Mouse (Mus musculus) heart, embryonic 16.5 days (tissue): ENCODE results near the gene Reep3. TPM values are rescaled to one million over a fixed set of nuclear protein-coding genes. Genes with fewer than 3 reads are reported as not detected.
A peak's percentile ranks its signal among the peaks of the same experiment; 100 is the strongest.

ENCODE experiments used
- ATAC-seq: fragments of 200-750 bp; cut with Nextera tagmentation; replicated peaks from 2 replicates; pipeline ENCODE4 v1.8.0; 2017; ENCODE audit warnings: moderate number of reproducible peaks; ENCODE audit not compliant: insufficient read depth, low FRiP score; ENCODE audit errors: extremely low read depth
- H3K27ac ChIP-seq: fragments of 300-500 bp; sonication (generic); 2 replicates; pipeline ENCODE4 v1.5.1; 2014; ENCODE audit warnings: mild to moderate bottlenecking, low read length, control low read depth, moderate library complexity
- H3K27me3 ChIP-seq: fragments of 300-500 bp; sonication (generic); 2 replicates; pipeline ENCODE4 v1.6.1; 2014; ENCODE audit warnings: low read length, mixed read lengths; ENCODE audit not compliant: control insufficient read depth, insufficient read depth
- H3K36me3 ChIP-seq: fragments of 300-500 bp; sonication (generic); 2 replicates; pipeline ENCODE4 v1.6.1; 2014; ENCODE audit not compliant: control insufficient read depth, insufficient read depth
- H3K4me1 ChIP-seq: fragments of 300-500 bp; sonication (generic); 2 replicates; pipeline ENCODE4 v1.6.1; 2014; ENCODE audit warnings: low read length, mixed read lengths; ENCODE audit not compliant: control insufficient read depth, insufficient read depth
- H3K4me2 ChIP-seq: fragments of 300-500 bp; sonication (generic); 2 replicates; pipeline ENCODE4 v1.6.1; 2014; ENCODE audit warnings: low read depth, mild to moderate bottlenecking, control low read depth, low read length
- H3K4me3 ChIP-seq: fragments of 300-500 bp; sonication (generic); 2 replicates; pipeline ENCODE4 v1.5.1; 2014; ENCODE audit warnings: mild to moderate bottlenecking, control low read depth, low read length
- H3K9ac ChIP-seq: fragments of 300-500 bp; sonication (generic); 2 replicates; pipeline ENCODE4 v1.6.1; 2014; ENCODE audit warnings: low read length, control low read depth
- H3K9me3 ChIP-seq: fragments of 300-500 bp; sonication (generic); replicated peaks from 2 replicates; pipeline ENCODE4 v1.6.1; 2016; ENCODE audit warnings: low read length; ENCODE audit not compliant: control insufficient read depth
- WGBS: fragments of 180-500 bp; shearing (Covaris S2); extraction: QIAGEN DNeasy Blood & Tissue Kit; methylation state at CpG from one replicate; pipeline ENCODE4 v1.1.7; 2014; 5-methylcytosine and 5-hydroxymethylcytosine counted together
- polyA plus RNA-seq: library from polyadenylated mRNA; unstranded; fragments of >200 nt; fragmentation: Nextera tagmentation; extraction: Ambion mirVana; gene quantifications from 2 replicates; pipeline ENCODE4 v1.2.1, GENCODE M21; 2015

Gene Reep3
- polyA plus RNA-seq, 1 experiment from 2014 or later: 29.7 TPM

GRCm38 (mm10) chr10:67044346-67044745 lies 52.4 kb downstream of the Reep3 start:
- Histone ChIP-seq H3K9me3 (no peaks in the 10 kb centered on the region), H3K4me2 (no peak overlapping the region), H3K9ac (no peak overlapping the region), H3K36me3 (no peaks in the 10 kb centered on the region), H3K27me3 (no peaks in the 10 kb centered on the region), H3K4me3 (no peak overlapping the region), H3K27ac (no peak overlapping the region), H3K4me1 (peaks cover 15% of the 10 kb centered on the region)
- no peak for ATAC-seq
- 61% methylated on average over 5 of the region's 5 CpGs for WGBS

- Histone ChIP-seq H3K4me3 (no peak overlapping the region), H3K4me1 (peaks cover 15% of the 10 kb centered on the region), H3K9me3 (no peaks in the 10 kb centered on the region), H3K4me2 (no peak overlapping the region), H3K27ac (no peak overlapping the region), H3K27me3 (no peaks in the 10 kb centered on the region), H3K9ac (no peak overlapping the region), H3K36me3 (no peaks in the 10 kb centered on the region)
- WGBS: 81% methylated on average over 7 of the region's 7 CpGs
- ATAC-seq: no peak
These were observed 53.5 kb downstream of the Reep3 start for GRCm38 (mm10) chr10:67043236-67043635.

GRCm38 (mm10) chr10:67040410-67040809 lies 56.3 kb downstream of the Reep3 start:
- H3K9ac ChIP-seq: no peak overlapping the region
- H3K9me3 ChIP-seq: no peaks in the 10 kb centered on the region
- no peak overlapping the region for H3K4me3 ChIP-seq
- no peak overlapping the region for H3K27ac ChIP-seq
- H3K27me3 ChIP-seq: no peaks in the 10 kb centered on the region
- H3K36me3 ChIP-seq: no peaks in the 10 kb centered on the region
- no peak overlapping the region for H3K4me2 ChIP-seq
- peaks cover 17% of the 10 kb centered on the region for H3K4me1 ChIP-seq
- 88% methylated on average over 3 of the region's 3 CpGs for WGBS
- ATAC-seq: no peak

- H3K4me2 ChIP-seq: peak overlapping the region; percentile 32; the same call in 1 of the 2 replicates
- ATAC-seq: 0 out of 2 replicates have a peak, but pooled peaks have one; percentile 16
- no peaks in the 10 kb centered on the region for H3K36me3 ChIP-seq
- WGBS: 34% methylated on average over 17 of the region's 17 CpGs
- H3K27ac ChIP-seq: no peak overlapping the region
- H3K4me1 ChIP-seq: peaks cover 11% of the 10 kb centered on the region
- no peaks in the 10 kb centered on the region for H3K27me3 ChIP-seq
- 0 out of 2 replicates have a peak overlapping the region, but pooled peaks have one; percentile 8 for H3K9ac ChIP-seq
- H3K9me3 ChIP-seq: no peaks in the 10 kb centered on the region
- H3K4me3 ChIP-seq: no peak overlapping the region
These were observed 57.7 kb downstream of the Reep3 start for GRCm38 (mm10) chr10:67039001-67039400.

- Histone ChIP-seq H3K4me3 (no peak overlapping the region), H3K4me1 (peaks cover 8% of the 10 kb centered on the region; the same call in 1 of the 2 replicates), H3K4me2 (no peak overlapping the region), H3K9ac (no peak overlapping the region), H3K9me3 (no peaks in the 10 kb centered on the region), H3K36me3 (peaks cover 4% of the 10 kb centered on the region; the same call in 1 of the 2 replicates), H3K27ac (no peak overlapping the region; the same call in 1 of the 2 replicates), H3K27me3 (no peaks in the 10 kb centered on the region)
- ATAC-seq: no peak
- 89% methylated on average over 10 of the region's 10 CpGs for WGBS
These were observed 60.2 kb downstream of the Reep3 start for GRCm38 (mm10) chr10:67036542-67036941.

- ATAC-seq: no peak
- no peak overlapping the region for H3K4me2 ChIP-seq
- 68% methylated on average over 5 of the region's 5 CpGs for WGBS
- no peak overlapping the region for H3K9ac ChIP-seq
- H3K27ac ChIP-seq: no peak overlapping the region; the same call in 1 of the 2 replicates
- no peaks in the 10 kb centered on the region for H3K9me3 ChIP-seq
- no peak overlapping the region for H3K4me3 ChIP-seq
- H3K36me3 ChIP-seq: peaks cover 4% of the 10 kb centered on the region; the same call in 1 of the 2 replicates
- peaks cover 8% of the 10 kb centered on the region; the same call in 1 of the 2 replicates for H3K4me1 ChIP-seq
- no peaks in the 10 kb centered on the region for H3K27me3 ChIP-seq
These were observed 60.6 kb downstream of the Reep3 start for GRCm38 (mm10) chr10:67036141-67036540.

GRCm38 (mm10) chr10:67031186-67031585 lies 65.6 kb downstream of the Reep3 start:
- no peak for ATAC-seq
- no peaks in the 10 kb centered on the region for H3K27me3 ChIP-seq
- 42% methylated on average over 7 of the region's 7 CpGs for WGBS
- peaks cover 16% of the 10 kb centered on the region for H3K36me3 ChIP-seq
- no peak overlapping the region for H3K4me2 ChIP-seq
- H3K4me3 ChIP-seq: no peak overlapping the region
- no peaks in the 10 kb centered on the region for H3K9me3 ChIP-seq
- H3K9ac ChIP-seq: no peak overlapping the region
- no peak overlapping the region for H3K27ac ChIP-seq
- H3K4me1 ChIP-seq: peaks cover under 1% of the 10 kb centered on the region; the same call in 1 of the 2 replicates

- WGBS: 79% methylated on average over 12 of the region's 12 CpGs
- peaks cover 6% of the 10 kb centered on the region for H3K4me1 ChIP-seq
- H3K9me3 ChIP-seq: no peaks in the 10 kb centered on the region
- H3K27me3 ChIP-seq: no peaks in the 10 kb centered on the region
- H3K4me2 ChIP-seq: no peak overlapping the region
- peaks cover 16% of the 10 kb centered on the region for H3K36me3 ChIP-seq
- no peak for ATAC-seq
- H3K27ac ChIP-seq: no peak overlapping the region
- no peak overlapping the region for H3K9ac ChIP-seq
- H3K4me3 ChIP-seq: no peak overlapping the region
These were observed 67.4 kb downstream of the Reep3 start for GRCm38 (mm10) chr10:67029297-67029696.

GRCm38 (mm10) chr10:67026375-67026774 lies 70.4 kb downstream of the Reep3 start:
- peak overlapping the region; percentile 78 for H3K27ac ChIP-seq
- H3K4me3 ChIP-seq: no peak overlapping the region
- H3K27me3 ChIP-seq: no peaks in the 10 kb centered on the region
- 86% methylated on average over 8 of the region's 8 CpGs for WGBS
- H3K9ac ChIP-seq: no peak overlapping the region
- ATAC-seq: no peak
- no peak overlapping the region for H3K4me2 ChIP-seq
- no peaks in the 10 kb centered on the region for H3K9me3 ChIP-seq
- peaks cover 6% of the 10 kb centered on the region for H3K4me1 ChIP-seq
- H3K36me3 ChIP-seq: peaks cover 18% of the 10 kb centered on the region
